Mouse (Mus musculus): ENCODE data around the gene Tas2r144. TPM values are rescaled to one million over a fixed set of nuclear protein-coding genes. Genes with fewer than 3 reads are reported as not detected.

The Tas2r144 gene
- polyA plus RNA-seq, 1 experiment, result not detected

DNA sequence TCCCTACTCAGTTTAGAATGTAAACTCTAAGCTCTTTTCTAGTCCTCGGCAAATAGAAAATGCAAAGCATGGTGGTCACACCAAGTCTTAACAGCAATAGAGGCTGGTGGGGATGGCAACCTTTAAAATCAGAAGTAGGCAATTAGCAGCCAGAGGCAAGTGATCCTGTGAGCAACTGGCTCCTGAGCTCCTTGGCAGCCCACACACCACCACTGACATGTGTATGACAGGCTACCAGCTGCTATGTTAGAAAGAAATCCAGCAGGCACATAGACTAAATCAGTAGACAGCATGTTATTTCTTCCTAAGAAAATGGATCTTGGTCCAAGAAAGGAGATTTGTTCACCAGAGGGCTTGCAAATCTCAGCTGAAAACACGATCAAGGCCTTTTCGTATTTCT, 16.1 kb downstream of the Tas2r144 start:
- Histone ChIP-seq H3K36me3 (ENCODE audit: control insufficient read depth) (no peaks in the 10 kb centered on the region), H3K27me3 (ENCODE audit: control insufficient read depth) (no peaks in the 10 kb centered on the region; the same call in 1 of the 2 replicates), H3K4me1 (ENCODE audit: control insufficient read depth) (no peaks in the 10 kb centered on the region), H3K9me3 (ENCODE audit: control insufficient read depth, low read length) (no peaks in the 10 kb centered on the region), H3K4me3 (replicated peaks) (no peak overlapping the region)
- TF ChIP-seq TAL1 (IDR thresholded peaks at IDR 0.05; ENCODE audit: low read length), result no peak
- TF ChIP-seq GATA1 (IDR thresholded peaks at IDR 0.05; ENCODE audit: low read length), result no peak

GRCm38 (mm10) chr6:42237276-42237805, 22.2 kb downstream of the Tas2r144 start:
- Histone ChIP-seq H3K4me3 (replicated peaks) (no peak overlapping the region), H3K36me3 (ENCODE audit: control insufficient read depth) (no peaks in the 10 kb centered on the region), H3K4me1 (ENCODE audit: control insufficient read depth) (no peaks in the 10 kb centered on the region), H3K27me3 (ENCODE audit: control insufficient read depth) (no peaks in the 10 kb centered on the region; the same call in 1 of the 2 replicates), H3K9me3 (ENCODE audit: control insufficient read depth, low read length) (no peaks in the 10 kb centered on the region)
- TF ChIP-seq GATA1 (IDR thresholded peaks at IDR 0.05; ENCODE audit: low read length), result no peak
- no peak for TF ChIP-seq TAL1 (IDR thresholded peaks at IDR 0.05; ENCODE audit: low read length)

GRCm38 (mm10) chr6:42241311-42242045, 26.4 kb downstream of the Tas2r144 start:
- Histone ChIP-seq H3K9me3 (ENCODE audit: control insufficient read depth, low read length) (no peaks in the 10 kb centered on the region), H3K4me1 (ENCODE audit: control insufficient read depth) (peaks cover 11% of the 10 kb centered on the region), H3K4me3 (replicated peaks) (no peak overlapping the region), H3K27me3 (ENCODE audit: control insufficient read depth) (no peaks in the 10 kb centered on the region), H3K36me3 (ENCODE audit: control insufficient read depth) (no peaks in the 10 kb centered on the region)
- TF ChIP-seq TAL1 (IDR thresholded peaks at IDR 0.05; ENCODE audit: low read length) (no peak), GATA1 (IDR thresholded peaks at IDR 0.05; ENCODE audit: low read length) (no peak)

- Histone ChIP-seq H3K36me3 (ENCODE audit: control insufficient read depth) (no peaks in the 10 kb centered on the region), H3K9me3 (ENCODE audit: control insufficient read depth, low read length) (no peaks in the 10 kb centered on the region), H3K4me1 (ENCODE audit: control insufficient read depth) (peaks cover 20% of the 10 kb centered on the region), H3K4me3 (replicated peaks) (peak within 1 kb of the TSS; percentile 64), H3K27me3 (ENCODE audit: control insufficient read depth) (peaks cover 12% of the 10 kb centered on the region)
- TF ChIP-seq TAL1 (IDR thresholded peaks at IDR 0.05; ENCODE audit: low read length), result no peak
- TF ChIP-seq GATA1 (IDR thresholded peaks at IDR 0.05; ENCODE audit: low read length), result no peak
Measured at GRCm38 (mm10) chr6:42245711-42246353, 30.7 kb downstream of the Tas2r144 start, which contains the start of gene Gstk1. Gstk1 (plus strand) TSS chr6:42245935.

DNA sequence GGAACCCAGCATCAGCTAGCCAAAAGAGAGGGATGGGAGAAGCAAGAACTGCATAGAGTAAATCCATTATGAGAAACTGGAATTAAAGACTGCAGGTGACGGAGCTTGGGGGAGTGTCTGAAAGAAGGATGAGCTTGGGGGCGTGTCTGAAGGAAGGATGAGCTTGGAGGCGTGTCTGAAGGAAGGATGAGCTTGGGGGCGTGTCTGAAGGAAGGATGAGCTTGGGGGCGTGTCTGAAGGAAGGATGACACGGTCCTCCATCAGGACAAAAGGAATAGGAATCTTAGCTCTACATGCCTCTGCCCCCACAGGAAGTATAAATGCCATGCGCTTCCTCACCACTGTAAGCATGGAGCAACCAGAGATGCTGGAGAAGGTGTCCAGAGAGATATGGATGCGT, 32.0 kb downstream of the Tas2r144 start:
- H3K4me1 ChIP-seq (ENCODE audit: control insufficient read depth), result peaks cover 20% of the 10 kb centered on the region
- no peak for TF ChIP-seq TAL1 (IDR thresholded peaks at IDR 0.05; ENCODE audit: low read length)
- TF ChIP-seq GATA1 (IDR thresholded peaks at IDR 0.05; ENCODE audit: low read length), result no peak
- no peak overlapping the region for H3K4me3 ChIP-seq (replicated peaks)

GRCm38 (mm10) chr6:42247981-42248380, 32.9 kb downstream of the Tas2r144 start:
- H3K4me1 ChIP-seq (ENCODE audit: control insufficient read depth), result peaks cover 20% of the 10 kb centered on the region
- no peak overlapping the region for H3K4me3 ChIP-seq (replicated peaks)
- H3K9me3 ChIP-seq (ENCODE audit: control insufficient read depth, low read length), result no peaks in the 10 kb centered on the region
- peaks cover 12% of the 10 kb centered on the region for H3K27me3 ChIP-seq (ENCODE audit: control insufficient read depth)
- TF ChIP-seq GATA1 (IDR thresholded peaks at IDR 0.05; ENCODE audit: low read length) (no peak), TAL1 (IDR thresholded peaks at IDR 0.05; ENCODE audit: low read length) (no peak)
- H3K36me3 ChIP-seq (ENCODE audit: control insufficient read depth), result no peaks in the 10 kb centered on the region

More for the DNA sequence above, 32.0 kb downstream of the Tas2r144 start:
- peaks cover 12% of the 10 kb centered on the region for H3K27me3 ChIP-seq (ENCODE audit: control insufficient read depth)
- no peaks in the 10 kb centered on the region for H3K36me3 ChIP-seq (ENCODE audit: control insufficient read depth)
- no peaks in the 10 kb centered on the region for H3K9me3 ChIP-seq (ENCODE audit: control insufficient read depth, low read length)

DNA sequence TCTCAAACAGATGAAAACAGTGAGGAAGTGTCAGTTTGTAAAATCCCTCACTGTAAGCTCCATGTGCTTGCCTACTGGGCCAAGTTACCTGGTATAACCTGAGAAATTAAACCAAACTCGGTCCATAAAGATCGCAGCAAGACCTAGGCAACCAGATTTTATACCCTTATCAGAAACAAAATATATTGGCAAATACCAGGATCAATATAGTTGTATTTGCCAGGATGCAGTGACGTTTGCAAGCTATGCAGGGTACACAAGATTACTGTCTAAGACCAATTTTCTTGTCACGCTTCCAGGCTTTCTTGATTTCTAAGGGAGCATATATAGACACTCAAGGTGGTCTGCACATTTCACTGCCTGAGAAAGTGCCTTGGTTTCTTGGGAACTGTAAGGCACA, 36.7 kb downstream of the Tas2r144 start:
- TF ChIP-seq TAL1 (IDR thresholded peaks at IDR 0.05; ENCODE audit: low read length) (no peak), GATA1 (IDR thresholded peaks at IDR 0.05; ENCODE audit: low read length) (no peak)
- H3K4me3 ChIP-seq (replicated peaks), result no peak overlapping the region
- no peaks in the 10 kb centered on the region for H3K9me3 ChIP-seq (ENCODE audit: control insufficient read depth, low read length)
- no peaks in the 10 kb centered on the region for H3K36me3 ChIP-seq (ENCODE audit: control insufficient read depth)
- peaks cover 15% of the 10 kb centered on the region for H3K27me3 ChIP-seq (ENCODE audit: control insufficient read depth)
- H3K4me1 ChIP-seq (ENCODE audit: control insufficient read depth), result peaks cover 6% of the 10 kb centered on the region

- Histone ChIP-seq H3K36me3 (ENCODE audit: control insufficient read depth) (no peaks in the 10 kb centered on the region), H3K9me3 (ENCODE audit: control insufficient read depth, low read length) (no peaks in the 10 kb centered on the region), H3K4me3 (replicated peaks) (no peak overlapping the region), H3K27me3 (ENCODE audit: control insufficient read depth) (peaks cover 10% of the 10 kb centered on the region), H3K4me1 (ENCODE audit: control insufficient read depth) (peaks cover 10% of the 10 kb centered on the region)
- TF ChIP-seq GATA1 (IDR thresholded peaks at IDR 0.05; ENCODE audit: low read length) (no peak), TAL1 (IDR thresholded peaks at IDR 0.05; ENCODE audit: low read length) (no peak)
Measured at GRCm38 (mm10) chr6:42253103-42253502, 38.0 kb downstream of the Tas2r144 start.

- H3K9me3 ChIP-seq (ENCODE audit: control insufficient read depth, low read length), result no peaks in the 10 kb centered on the region
- TF ChIP-seq TAL1 (IDR thresholded peaks at IDR 0.05; ENCODE audit: low read length) (no peak), GATA1 (IDR thresholded peaks at IDR 0.05; ENCODE audit: low read length) (no peak)
- no peaks in the 10 kb centered on the region for H3K36me3 ChIP-seq (ENCODE audit: control insufficient read depth)
- H3K4me1 ChIP-seq (ENCODE audit: control insufficient read depth), result peaks cover 21% of the 10 kb centered on the region
- no peak overlapping the region for H3K4me3 ChIP-seq (replicated peaks)
- peaks cover 8% of the 10 kb centered on the region for H3K27me3 ChIP-seq (ENCODE audit: control insufficient read depth)
Measured at GRCm38 (mm10) chr6:42257303-42257863, 42.3 kb downstream of the Tas2r144 start.

Data from erythroblast, embryonic 14.5 days (primary cell).